Mouse (Mus musculus) thymus, postnatal 4 days (tissue): Measurements from ENCODE around the gene Zfp600.
"Not testable (repeated sequence)": the region's sequence is repeated elsewhere in the genome, so short reads cannot be mapped to it uniquely, and the experiment has no call there.

Source experiments
- DNase-seq: peaks from one replicate; pipeline ENCODE4 v3.0.0; 2021

The Zfp600 gene

GRCm38 (mm10) chr4:146156524-146156923 is at the start of gene Zfp600:
Zfp600 (plus strand) TSS chr4:146156824.
- DNase-seq = not testable (repeated sequence)

- DNase-seq = not testable (repeated sequence)
Measured at GRCm38 (mm10) chr4:146162893-146163292, 6.3 kb downstream of the Zfp600 start.

- not testable (repeated sequence) for DNase-seq
Measured at GRCm38 (mm10) chr4:146167202-146167832, 10.7 kb downstream of the Zfp600 start.

GRCm38 (mm10) chr4:146167879-146168532 is 11.4 kb downstream of the Zfp600 start:
- peak; percentile 9 for DNase-seq

- not testable (repeated sequence) for DNase-seq
Measured at GRCm38 (mm10) chr4:146168730-146169215, 12.1 kb downstream of the Zfp600 start.

- DNase-seq = peak; percentile 13
Measured at GRCm38 (mm10) chr4:146173378-146174226, 17.0 kb downstream of the Zfp600 start.

- DNase-seq = not testable (repeated sequence)
Measured at GRCm38 (mm10) chr4:146204357-146204756, 47.7 kb downstream of the Zfp600 start.

GRCm38 (mm10) chr4:146239252-146240244 is 82.9 kb downstream of the Zfp600 start:
- DNase-seq = not testable (repeated sequence)

GRCm38 (mm10) chr4:146242119-146242518 is 85.5 kb downstream of the Zfp600 start:
- not testable (repeated sequence) for DNase-seq
